Mouse (Mus musculus): ENCODE measurements at regions not wholly inside any gene's neighbourhood (a gene's known extent, or its start where the extent isn't known, plus 50 kb on each side); places are given as distances from the start of the nearest gene placed in this dataset.

GRCm38 (mm10) chr3:41857446-41857845 is 115.0 kb downstream of the D3Ertd751e start:
- no peak for DNase-seq (ENCODE audit: low spot score in 2 of 2)

GRCm38 (mm10) chr3:41862674-41863073 is 120.3 kb downstream of the D3Ertd751e start:
- no peak for DNase-seq (ENCODE audit: low spot score in 2 of 2)

GRCm38 (mm10) chr3:41908952-41909351 is 166.5 kb downstream of the D3Ertd751e start:
- no peak for DNase-seq (ENCODE audit: low spot score in 2 of 2)

- no peak for DNase-seq (ENCODE audit: low spot score in 2 of 2)
Measured at GRCm38 (mm10) chr3:41913190-41913589, 170.8 kb downstream of the D3Ertd751e start.

- peak in 1 of 2 experiments; percentile 38 for DNase-seq (ENCODE audit: low spot score in 2 of 2)
Measured at GRCm38 (mm10) chr3:41939843-41940242, 197.4 kb downstream of the D3Ertd751e start.

GRCm38 (mm10) chr3:41942964-41943363 is 200.6 kb downstream of the D3Ertd751e start:
- peak in 1 of 2 experiments; percentile 18 for DNase-seq (ENCODE audit: low spot score in 2 of 2)

- no peak for DNase-seq (ENCODE audit: low spot score in 2 of 2)
Measured at GRCm38 (mm10) chr3:41949404-41949803, 207.0 kb downstream of the D3Ertd751e start.

- DNase-seq (ENCODE audit: low spot score in 2 of 2): no peak
Measured at GRCm38 (mm10) chr3:41957385-41957784, 215.0 kb downstream of the D3Ertd751e start.

GRCm38 (mm10) chr3:41960209-41960608 is 217.8 kb downstream of the D3Ertd751e start:
- no peak for DNase-seq (ENCODE audit: low spot score in 2 of 2)

- DNase-seq (ENCODE audit: low spot score in 2 of 2): peak in 1 of 2 experiments; percentile 10
Measured at GRCm38 (mm10) chr3:41962923-41963322, 220.5 kb downstream of the D3Ertd751e start.

GRCm38 (mm10) chr3:42006672-42007265 is 264.4 kb downstream of the D3Ertd751e start:
- no peak for DNase-seq (ENCODE audit: low spot score in 2 of 2)

- no peak for DNase-seq (ENCODE audit: low spot score in 2 of 2)
Measured at GRCm38 (mm10) chr3:42023187-42023586, 280.8 kb downstream of the D3Ertd751e start.

- no peak for DNase-seq (ENCODE audit: low spot score in 2 of 2)
Measured at GRCm38 (mm10) chr3:42039632-42040031, 297.2 kb downstream of the D3Ertd751e start.

GRCm38 (mm10) chr3:42040270-42040812 is 297.9 kb downstream of the D3Ertd751e start:
- DNase-seq (ENCODE audit: low spot score in 2 of 2): no peak

- no peak for DNase-seq (ENCODE audit: low spot score in 2 of 2)
Measured at GRCm38 (mm10) chr3:42040959-42041358, 298.5 kb downstream of the D3Ertd751e start.

- DNase-seq (ENCODE audit: low spot score in 2 of 2): no peak
Measured at GRCm38 (mm10) chr3:42057286-42057868, 315.0 kb downstream of the D3Ertd751e start.

- no peak for DNase-seq (ENCODE audit: low spot score in 2 of 2)
Measured at GRCm38 (mm10) chr3:42065093-42065935, 322.9 kb downstream of the D3Ertd751e start.

GRCm38 (mm10) chr3:42065962-42066361 is 323.6 kb downstream of the D3Ertd751e start:
- DNase-seq (ENCODE audit: low spot score in 2 of 2): no peak

GRCm38 (mm10) chr3:42067036-42067435 is 324.6 kb downstream of the D3Ertd751e start:
- DNase-seq (ENCODE audit: low spot score in 2 of 2): no peak

- DNase-seq (ENCODE audit: low spot score in 2 of 2): peak in 1 of 2 experiments; percentile 53
Measured at GRCm38 (mm10) chr3:42074532-42075287, 332.3 kb downstream of the D3Ertd751e start.

Measured in cerebellum, postnatal 4 days (tissue).